Mouse (Mus musculus): Measurements from ENCODE around the gene Rbfox1. TPM values are rescaled to one million over a fixed set of nuclear protein-coding genes. Genes with fewer than 3 reads are reported as not detected.

The Rbfox1 gene
- polyA plus RNA-seq, 1 experiment from 2014 or later = not detected

- Histone ChIP-seq H3K4me3 (ENCODE audit: inconsistent target) (no peak overlapping the region), H3K36me3 (ENCODE audit: inconsistent target) (no peaks in the 10 kb centered on the region), H3K79me2 (ENCODE audit: inconsistent target) (no peaks in the 10 kb centered on the region), H3K27ac (no peak overlapping the region)
- 85% methylated on average over 3 of the region's 3 CpGs for WGBS (ENCODE audit: missing documents)
Measured at GRCm38 (mm10) chr16:7242501-7242900, 1357.3 kb downstream of the Rbfox1 start.

GRCm38 (mm10) chr16:7244382-7244781 is 1359.2 kb downstream of the Rbfox1 start:
- 64% methylated on average over 1 of the region's 1 CpGs for WGBS (ENCODE audit: missing documents)
- no peak overlapping the region for H3K4me3 ChIP-seq (ENCODE audit: inconsistent target)
- H3K36me3 ChIP-seq (ENCODE audit: inconsistent target) = no peaks in the 10 kb centered on the region

GRCm38 (mm10) chr16:7251696-7252095 is 1366.5 kb downstream of the Rbfox1 start:
- 84% methylated on average over 4 of the region's 4 CpGs for WGBS (ENCODE audit: missing documents)
- no peaks in the 10 kb centered on the region for H3K79me2 ChIP-seq (ENCODE audit: inconsistent target)
- H3K27ac ChIP-seq = no peak overlapping the region
- H3K4me3 ChIP-seq (ENCODE audit: inconsistent target) = no peak overlapping the region
- H3K36me3 ChIP-seq (ENCODE audit: inconsistent target) = no peaks in the 10 kb centered on the region

More at GRCm38 (mm10) chr16:7244382-7244781, 1359.2 kb downstream of the Rbfox1 start:
- H3K79me2 ChIP-seq (ENCODE audit: inconsistent target) = no peaks in the 10 kb centered on the region
- no peak overlapping the region for H3K27ac ChIP-seq

DNA sequence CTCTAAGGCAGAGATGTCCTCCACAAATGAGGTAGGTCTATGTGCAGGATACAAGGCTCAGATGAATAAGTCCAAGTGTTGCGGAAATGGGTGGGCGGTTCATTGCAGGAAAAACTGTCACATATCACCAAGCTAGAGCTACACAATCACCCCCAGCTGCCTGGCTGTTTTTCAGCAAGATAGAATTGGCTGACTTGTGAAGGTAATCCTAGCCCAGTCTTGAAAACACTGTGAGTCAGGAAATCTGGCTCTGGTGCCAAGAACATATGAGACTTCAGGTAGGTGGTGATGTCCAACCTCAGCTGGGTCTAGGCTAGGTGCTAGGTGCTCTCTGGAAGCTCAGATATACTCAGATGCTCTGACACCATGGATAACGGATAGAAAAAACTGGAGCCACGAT is 1372.2 kb downstream of the Rbfox1 start:
- H3K79me2 ChIP-seq (ENCODE audit: inconsistent target) = no peaks in the 10 kb centered on the region
- 96% methylated on average over 4 of the region's 4 CpGs for WGBS (ENCODE audit: missing documents)
- H3K36me3 ChIP-seq (ENCODE audit: inconsistent target) = no peaks in the 10 kb centered on the region
- no peak overlapping the region for H3K27ac ChIP-seq
- H3K4me3 ChIP-seq (ENCODE audit: inconsistent target) = no peak overlapping the region

GRCm38 (mm10) chr16:7263261-7263660 is 1378.1 kb downstream of the Rbfox1 start:
- no peaks in the 10 kb centered on the region for H3K36me3 ChIP-seq (ENCODE audit: inconsistent target)
- no peak overlapping the region for H3K4me3 ChIP-seq (ENCODE audit: inconsistent target)
- H3K79me2 ChIP-seq (ENCODE audit: inconsistent target) = no peaks in the 10 kb centered on the region
- no peak overlapping the region for H3K27ac ChIP-seq
- WGBS (ENCODE audit: missing documents) = 89% methylated on average over 1 of the region's 1 CpGs

GRCm38 (mm10) chr16:7265715-7266114 is 1380.6 kb downstream of the Rbfox1 start:
- no peaks in the 10 kb centered on the region for H3K79me2 ChIP-seq (ENCODE audit: inconsistent target)
- no peaks in the 10 kb centered on the region for H3K36me3 ChIP-seq (ENCODE audit: inconsistent target)
- H3K4me3 ChIP-seq (ENCODE audit: inconsistent target) = no peak overlapping the region
- no peak overlapping the region for H3K27ac ChIP-seq

DNA sequence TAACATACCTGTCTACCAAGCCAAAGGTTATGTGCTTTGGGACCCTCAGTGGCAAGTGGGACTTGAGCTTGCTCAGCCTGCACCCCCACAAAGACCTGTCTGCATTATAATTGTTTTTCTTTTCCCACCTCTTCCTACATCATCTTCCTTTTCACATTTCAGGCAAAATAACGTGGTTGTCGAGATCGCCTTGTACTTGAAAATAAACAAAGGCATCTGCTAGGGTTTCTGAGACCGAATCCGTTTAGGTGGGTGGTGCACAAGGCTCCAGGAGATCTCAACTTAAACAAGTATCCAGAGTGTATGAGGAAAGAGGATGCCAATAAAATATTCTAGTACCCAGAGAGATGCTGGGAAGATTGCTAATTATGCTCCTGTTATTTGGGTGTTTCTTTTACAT is 1390.3 kb downstream of the Rbfox1 start:
- H3K27ac ChIP-seq = no peak overlapping the region
- H3K36me3 ChIP-seq (ENCODE audit: inconsistent target) = no peaks in the 10 kb centered on the region
- 96% methylated on average over 5 of the region's 5 CpGs for WGBS (ENCODE audit: missing documents)
- H3K4me3 ChIP-seq (ENCODE audit: inconsistent target) = no peak overlapping the region
- no peaks in the 10 kb centered on the region for H3K79me2 ChIP-seq (ENCODE audit: inconsistent target)

DNA sequence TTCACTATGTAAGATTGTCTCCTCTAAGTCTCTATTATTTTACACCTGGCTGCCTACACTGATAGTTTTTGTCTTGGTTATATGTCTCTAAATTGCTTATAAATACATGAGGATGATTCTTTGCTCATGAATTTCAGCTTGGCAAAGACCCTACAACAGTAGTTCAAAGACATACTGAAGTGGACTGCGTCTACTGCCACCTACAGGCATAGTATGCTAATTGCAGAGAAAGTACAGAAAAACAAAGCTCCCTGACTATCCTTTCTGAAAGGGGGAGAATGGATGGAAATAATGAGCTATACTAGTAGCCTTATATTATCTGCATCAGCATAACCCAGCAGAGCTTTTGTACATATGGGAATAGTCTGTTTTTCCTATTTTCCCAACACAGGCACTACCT is 1390.7 kb downstream of the Rbfox1 start:
- H3K4me3 ChIP-seq (ENCODE audit: inconsistent target) = no peak overlapping the region
- no peaks in the 10 kb centered on the region for H3K36me3 ChIP-seq (ENCODE audit: inconsistent target)
- no peaks in the 10 kb centered on the region for H3K79me2 ChIP-seq (ENCODE audit: inconsistent target)
- no peak overlapping the region for H3K27ac ChIP-seq
- WGBS (ENCODE audit: missing documents) = 69% methylated on average over 1 of the region's 1 CpGs

DNA sequence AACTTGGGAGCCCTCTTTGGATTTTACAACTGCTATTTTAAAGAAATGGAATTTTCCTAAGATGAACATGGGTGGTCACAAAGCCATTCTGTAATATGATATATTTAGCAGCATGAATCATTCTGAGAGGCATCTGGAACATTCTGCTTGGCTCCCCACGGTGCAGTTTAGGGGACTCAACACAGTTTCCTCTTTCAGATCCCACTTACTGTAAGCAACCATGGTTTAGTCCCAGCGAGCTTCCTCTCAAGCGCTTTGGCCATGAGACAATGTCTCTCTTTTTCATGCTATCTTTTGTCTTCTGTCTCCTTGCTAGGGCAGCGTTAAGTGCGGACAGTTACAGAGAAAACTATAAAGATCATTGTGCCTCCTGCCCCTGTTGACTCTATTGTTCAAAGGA is 1394.4 kb downstream of the Rbfox1 start:
- WGBS (ENCODE audit: missing documents) = 58% methylated on average over 5 of the region's 5 CpGs
- H3K4me3 ChIP-seq (ENCODE audit: inconsistent target) = no peak overlapping the region

DNA sequence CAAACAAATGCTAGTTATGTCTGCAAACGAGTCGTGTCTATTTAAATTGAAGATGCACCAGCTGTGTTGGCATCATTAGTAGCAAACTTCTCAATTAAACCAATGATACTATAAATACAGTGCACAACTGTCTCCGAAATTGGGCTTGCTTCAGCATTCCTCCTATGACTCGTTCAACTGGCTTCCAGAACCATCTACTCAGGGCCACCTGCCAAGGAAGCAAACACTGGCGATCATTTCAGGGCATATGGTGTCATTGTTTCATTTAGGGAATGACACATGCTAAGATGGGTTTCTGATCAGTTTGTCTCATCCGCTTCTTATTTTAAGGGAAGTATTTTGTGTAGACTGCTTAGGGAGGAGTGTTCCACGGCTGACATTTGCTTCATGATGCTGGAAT is 1397.1 kb downstream of the Rbfox1 start:
- H3K36me3 ChIP-seq (ENCODE audit: inconsistent target) = no peaks in the 10 kb centered on the region
- no peaks in the 10 kb centered on the region for H3K79me2 ChIP-seq (ENCODE audit: inconsistent target)
- no peak overlapping the region for H3K27ac ChIP-seq
- no peak overlapping the region for H3K4me3 ChIP-seq (ENCODE audit: inconsistent target)
- WGBS (ENCODE audit: missing documents) = 94% methylated on average over 7 of the region's 7 CpGs

More for the DNA sequence above, 1394.4 kb downstream of the Rbfox1 start:
- Histone ChIP-seq H3K79me2 (ENCODE audit: inconsistent target) (no peaks in the 10 kb centered on the region), H3K27ac (no peak overlapping the region), H3K36me3 (ENCODE audit: inconsistent target) (no peaks in the 10 kb centered on the region)

DNA sequence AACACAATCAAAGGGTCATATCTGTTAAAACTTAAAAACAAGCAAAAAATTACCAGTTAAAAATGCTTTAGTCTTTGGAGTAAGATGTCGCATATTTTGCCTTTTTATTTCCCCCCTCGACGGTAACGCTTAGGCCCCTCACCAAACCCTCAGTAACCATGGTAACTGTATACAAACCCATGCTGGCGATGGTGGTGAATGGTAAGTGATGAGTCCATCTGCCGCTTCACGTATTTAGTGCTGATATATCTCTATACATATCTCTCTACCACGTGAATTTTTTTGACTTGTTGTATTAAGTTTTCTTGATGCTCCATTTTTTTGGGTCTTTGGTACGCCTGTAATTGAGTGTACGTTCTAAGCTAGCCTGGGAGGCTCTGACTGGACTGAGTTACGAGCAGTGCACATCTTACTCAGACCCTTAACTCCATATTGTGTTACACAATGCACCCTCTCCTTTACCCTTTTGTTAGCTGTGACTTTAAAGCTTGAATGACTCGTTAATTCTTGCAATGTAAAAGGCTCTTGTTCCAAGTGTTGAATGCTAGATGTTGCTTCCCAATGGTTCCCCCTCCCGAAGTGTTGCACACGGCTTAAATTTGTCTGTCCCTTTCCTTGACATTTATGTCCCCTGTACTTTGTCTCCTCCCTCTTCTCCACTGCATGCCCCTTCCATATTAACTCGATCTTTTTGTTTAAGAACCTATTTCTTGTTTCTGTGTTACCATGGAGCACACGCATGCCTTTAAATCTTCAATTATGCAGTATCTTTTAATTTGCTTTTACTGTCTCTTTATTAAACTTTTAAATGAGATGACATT is 1408.0 kb downstream of the Rbfox1 start:
- Histone ChIP-seq H3K79me2 (ENCODE audit: inconsistent target) (no peaks in the 10 kb centered on the region), H3K36me3 (ENCODE audit: inconsistent target) (no peaks in the 10 kb centered on the region), H3K4me3 (ENCODE audit: inconsistent target) (no peak overlapping the region), H3K27ac (no peak overlapping the region)
- 87% methylated on average over 16 of the region's 16 CpGs for WGBS (ENCODE audit: missing documents)

DNA sequence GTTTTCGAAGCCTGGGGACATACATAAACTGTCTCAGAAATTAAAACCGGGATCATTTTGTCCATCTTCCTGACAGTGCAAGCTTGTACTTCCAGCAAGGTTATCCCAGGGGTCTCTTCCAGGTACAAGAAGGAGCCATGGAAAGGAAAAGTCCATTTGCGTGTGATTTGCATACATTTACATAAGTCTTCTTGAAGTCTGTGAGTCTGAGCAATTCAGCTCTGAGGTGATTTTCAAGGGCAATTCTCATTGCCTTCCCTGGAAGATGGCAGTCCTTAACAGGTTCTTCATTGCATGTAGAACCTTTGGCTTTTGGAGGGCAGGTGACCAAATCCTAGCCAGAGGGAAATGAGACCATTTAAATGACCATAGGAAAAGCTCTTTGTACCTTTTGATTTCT is 1417.3 kb downstream of the Rbfox1 start:
- no peak overlapping the region for H3K27ac ChIP-seq
- H3K79me2 ChIP-seq (ENCODE audit: inconsistent target) = no peaks in the 10 kb centered on the region
- no peak overlapping the region for H3K4me3 ChIP-seq (ENCODE audit: inconsistent target)
- WGBS (ENCODE audit: missing documents) = 87% methylated on average over 3 of the region's 3 CpGs
- H3K36me3 ChIP-seq (ENCODE audit: inconsistent target) = no peaks in the 10 kb centered on the region

DNA sequence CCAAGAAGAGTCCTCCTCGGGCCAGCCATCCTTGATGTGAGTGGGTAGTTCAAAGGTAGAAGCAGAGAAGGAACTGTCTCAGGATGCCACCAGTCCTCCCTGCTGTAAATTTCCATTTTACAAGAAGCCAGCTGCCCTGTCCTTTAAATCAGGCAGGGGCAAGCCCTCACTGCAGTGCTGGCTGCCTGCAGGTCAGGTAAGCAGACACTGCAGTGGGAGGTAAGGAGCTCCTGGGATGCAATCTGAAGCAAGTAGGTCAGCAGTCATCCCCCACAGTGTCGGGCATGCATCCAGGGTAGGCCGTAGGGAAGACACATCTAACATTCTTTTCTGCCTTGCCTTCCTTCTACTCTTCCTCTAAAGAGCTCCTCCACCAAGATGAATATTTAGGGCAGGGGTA is 1444.0 kb downstream of the Rbfox1 start:
- Histone ChIP-seq H3K4me3 (ENCODE audit: inconsistent target) (no peak overlapping the region), H3K36me3 (ENCODE audit: inconsistent target) (no peaks in the 10 kb centered on the region), H3K79me2 (ENCODE audit: inconsistent target) (no peaks in the 10 kb centered on the region), H3K27ac (no peak overlapping the region)
- WGBS (ENCODE audit: missing documents) = 82% methylated on average over 3 of the region's 3 CpGs

DNA sequence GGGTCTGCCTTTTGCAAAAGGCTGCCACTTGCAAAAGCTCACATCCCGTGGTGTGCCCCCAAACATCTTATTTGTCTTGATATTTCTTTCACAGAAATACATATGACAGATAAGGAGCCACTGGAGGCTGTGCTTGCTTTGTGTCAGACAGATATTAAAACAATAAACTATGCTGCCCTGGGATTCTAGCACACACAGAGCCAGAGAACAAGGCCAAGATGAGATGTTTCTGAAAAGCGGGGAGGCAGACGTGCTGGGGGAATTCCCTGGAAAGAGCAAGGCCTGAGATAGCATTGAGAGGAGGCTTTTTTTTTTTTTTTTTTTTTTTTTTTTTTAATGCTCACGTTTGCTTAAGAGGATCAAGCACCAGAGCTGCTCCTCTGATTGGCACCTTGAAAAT is 1456.0 kb downstream of the Rbfox1 start:
- no peaks in the 10 kb centered on the region for H3K36me3 ChIP-seq (ENCODE audit: inconsistent target)
- no peak overlapping the region for H3K4me3 ChIP-seq (ENCODE audit: inconsistent target)
- 68% methylated on average over 4 of the region's 4 CpGs for WGBS (ENCODE audit: missing documents)

DNA sequence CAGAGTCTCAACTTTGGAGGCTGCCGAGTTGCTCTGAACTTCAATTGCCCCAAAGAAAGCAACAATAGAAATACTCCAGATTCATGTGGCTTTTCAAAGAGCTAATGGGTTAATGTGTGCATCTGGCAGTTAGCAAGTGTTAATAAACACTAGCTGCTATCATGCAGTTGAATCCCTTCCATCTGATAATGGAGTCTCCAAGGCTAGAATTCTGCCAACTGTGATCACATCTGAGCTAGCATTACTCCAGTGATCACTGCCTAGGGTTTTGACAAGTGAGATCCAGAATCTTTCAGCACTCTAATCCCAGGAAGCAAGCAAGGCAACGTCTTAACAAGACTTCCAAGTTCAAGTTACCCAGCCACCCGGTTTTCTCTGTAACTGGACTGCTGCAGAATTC is 1460.1 kb downstream of the Rbfox1 start:
- H3K4me3 ChIP-seq (ENCODE audit: inconsistent target) = no peak overlapping the region
- no peaks in the 10 kb centered on the region for H3K79me2 ChIP-seq (ENCODE audit: inconsistent target)
- H3K27ac ChIP-seq = no peak overlapping the region
- H3K36me3 ChIP-seq (ENCODE audit: inconsistent target) = no peaks in the 10 kb centered on the region
- 64% methylated on average over 3 of the region's 3 CpGs for WGBS (ENCODE audit: missing documents)

More for the DNA sequence above, 1456.0 kb downstream of the Rbfox1 start:
- no peaks in the 10 kb centered on the region for H3K79me2 ChIP-seq (ENCODE audit: inconsistent target)
- H3K27ac ChIP-seq = no peak overlapping the region
